Mouse (Mus musculus): ENCODE data around the gene Pcdh15. TPM values are rescaled to one million over a fixed set of nuclear protein-coding genes. Genes with fewer than 3 reads are reported as not detected.

Gene Pcdh15
- polyA plus RNA-seq, 1 experiment from 2014 or later = 0.87 TPM

GRCm38 (mm10) chr10:73147978-73148377, 48.8 kb downstream of the Pcdh15 start:
- Histone ChIP-seq H3K4me3 (no peak overlapping the region), H3K4me1 (no peaks in the 10 kb centered on the region), H3K9me3 (no peaks in the 10 kb centered on the region), H3K27ac (no peak overlapping the region), H3K27me3 (no peaks in the 10 kb centered on the region), H3K36me3 (no peaks in the 10 kb centered on the region), H3K4me2 (no peak overlapping the region), H3K9ac (no peak overlapping the region)
- no peak for ATAC-seq (ENCODE audit: insufficient number of reproducible peaks, low FRiP score, low TSS enrichment, low read depth)
- 80% methylated on average over 4 of the region's 4 CpGs for WGBS

DNA sequence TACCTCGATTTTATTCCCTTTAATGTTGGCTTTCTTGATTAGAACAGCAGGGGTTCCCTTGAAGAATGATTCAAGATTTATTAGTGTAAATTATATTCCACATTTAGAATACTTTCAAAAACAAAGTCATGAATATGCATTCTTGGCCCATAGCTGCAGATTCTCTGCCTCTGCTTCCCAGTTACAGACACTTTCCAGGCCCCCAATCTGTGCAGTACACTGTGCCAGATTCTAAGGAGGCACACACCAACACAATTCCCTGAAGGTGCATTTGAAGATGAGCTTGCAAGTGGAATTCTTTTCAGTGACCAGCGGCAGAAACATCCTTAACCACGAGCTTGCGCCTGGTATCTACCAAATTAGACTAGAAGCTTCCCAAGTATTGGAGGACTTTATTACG, 55.4 kb downstream of the Pcdh15 start:
- H3K4me1 ChIP-seq = no peaks in the 10 kb centered on the region
- H3K4me2 ChIP-seq = no peak overlapping the region
- H3K27ac ChIP-seq = no peak overlapping the region
- no peak overlapping the region for H3K9ac ChIP-seq
- no peak for ATAC-seq (ENCODE audit: insufficient number of reproducible peaks, low FRiP score, low TSS enrichment, low read depth)
- no peaks in the 10 kb centered on the region for H3K27me3 ChIP-seq
- no peak overlapping the region for H3K4me3 ChIP-seq
- 84% methylated on average over 5 of the region's 5 CpGs for WGBS
- no peaks in the 10 kb centered on the region for H3K36me3 ChIP-seq
- H3K9me3 ChIP-seq = no peaks in the 10 kb centered on the region

GRCm38 (mm10) chr10:73161757-73162156, 62.6 kb downstream of the Pcdh15 start:
- Histone ChIP-seq H3K27ac (no peak overlapping the region), H3K9ac (no peak overlapping the region), H3K4me2 (no peak overlapping the region), H3K36me3 (no peaks in the 10 kb centered on the region), H3K9me3 (no peaks in the 10 kb centered on the region), H3K4me1 (no peaks in the 10 kb centered on the region), H3K27me3 (no peaks in the 10 kb centered on the region), H3K4me3 (no peak overlapping the region)
- 68% methylated on average over 1 of the region's 1 CpGs for WGBS
- ATAC-seq (ENCODE audit: insufficient number of reproducible peaks, low FRiP score, low TSS enrichment, low read depth) = no peak

DNA sequence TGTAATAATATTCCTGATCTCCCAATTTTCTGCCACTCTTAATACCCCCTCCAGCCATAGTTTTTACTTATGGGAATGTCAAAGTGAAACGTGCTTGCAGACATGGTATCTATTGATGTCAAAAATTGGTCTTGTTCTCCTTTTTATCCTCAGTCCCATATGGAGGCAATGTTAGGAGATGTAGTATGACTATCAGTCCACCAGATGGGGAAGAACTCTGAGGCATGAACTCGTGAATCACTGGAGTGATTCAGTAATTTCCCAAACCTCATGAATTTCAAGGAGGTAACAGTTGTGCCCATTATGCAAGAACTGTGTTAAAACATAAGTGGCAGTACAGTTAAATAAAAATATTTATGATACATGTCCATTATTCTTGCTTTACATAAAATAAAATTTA, 116.9 kb downstream of the Pcdh15 start:
- Histone ChIP-seq H3K4me3 (no peak overlapping the region), H3K27ac (no peak overlapping the region), H3K9me3 (no peaks in the 10 kb centered on the region), H3K27me3 (no peaks in the 10 kb centered on the region), H3K4me2 (no peak overlapping the region), H3K4me1 (no peaks in the 10 kb centered on the region), H3K36me3 (no peaks in the 10 kb centered on the region), H3K9ac (no peak overlapping the region)
- 61% methylated on average over 2 of the region's 2 CpGs for WGBS
- no peak for ATAC-seq (ENCODE audit: insufficient number of reproducible peaks, low FRiP score, low TSS enrichment, low read depth)

GRCm38 (mm10) chr10:73242294-73242693, 143.2 kb downstream of the Pcdh15 start:
- WGBS = 53% methylated on average over 5 of the region's 5 CpGs
- Histone ChIP-seq H3K27me3 (no peaks in the 10 kb centered on the region), H3K4me2 (no peak overlapping the region), H3K27ac (no peak overlapping the region), H3K9ac (no peak overlapping the region), H3K36me3 (no peaks in the 10 kb centered on the region), H3K4me1 (no peaks in the 10 kb centered on the region), H3K9me3 (no peaks in the 10 kb centered on the region), H3K4me3 (no peak overlapping the region)
- no peak for ATAC-seq (ENCODE audit: insufficient number of reproducible peaks, low FRiP score, low TSS enrichment, low read depth)

GRCm38 (mm10) chr10:73280438-73280837, 181.3 kb downstream of the Pcdh15 start:
- no peak for ATAC-seq (ENCODE audit: insufficient number of reproducible peaks, low FRiP score, low TSS enrichment, low read depth)
- Histone ChIP-seq H3K4me1 (no peaks in the 10 kb centered on the region), H3K27ac (no peak overlapping the region), H3K4me2 (no peak overlapping the region), H3K4me3 (no peak overlapping the region), H3K27me3 (no peaks in the 10 kb centered on the region), H3K36me3 (no peaks in the 10 kb centered on the region), H3K9ac (no peak overlapping the region), H3K9me3 (no peaks in the 10 kb centered on the region)
- 87% methylated on average over 4 of the region's 4 CpGs for WGBS

DNA sequence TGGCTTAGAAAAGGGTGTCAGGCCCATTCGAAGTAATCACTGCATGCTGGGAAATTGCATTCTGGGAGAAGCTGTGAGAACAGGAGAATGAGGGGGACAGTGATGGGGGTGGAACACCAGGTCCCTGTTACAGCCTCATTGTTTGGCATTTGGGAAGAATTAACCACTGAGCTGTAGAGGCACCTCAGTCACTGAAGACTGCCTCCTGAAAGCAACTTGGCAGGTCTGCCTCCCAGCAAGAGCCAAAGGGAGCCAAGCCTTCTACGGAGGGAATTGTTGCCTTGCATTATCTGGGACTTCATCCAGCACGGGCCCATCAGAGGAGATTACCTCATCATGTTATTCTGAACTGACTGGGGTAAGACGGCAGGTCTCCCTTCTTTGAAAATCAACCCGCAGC, 197.3 kb downstream of the Pcdh15 start:
- no peaks in the 10 kb centered on the region for H3K27me3 ChIP-seq
- H3K9ac ChIP-seq = no peak overlapping the region
- no peaks in the 10 kb centered on the region for H3K36me3 ChIP-seq
- H3K9me3 ChIP-seq = no peaks in the 10 kb centered on the region
- H3K4me2 ChIP-seq = no peak overlapping the region
- no peak overlapping the region for H3K27ac ChIP-seq
- no peak overlapping the region for H3K4me3 ChIP-seq
- no peaks in the 10 kb centered on the region for H3K4me1 ChIP-seq
- no peak for ATAC-seq (ENCODE audit: insufficient number of reproducible peaks, low FRiP score, low TSS enrichment, low read depth)
- WGBS = 45% methylated on average over 5 of the region's 5 CpGs

DNA sequence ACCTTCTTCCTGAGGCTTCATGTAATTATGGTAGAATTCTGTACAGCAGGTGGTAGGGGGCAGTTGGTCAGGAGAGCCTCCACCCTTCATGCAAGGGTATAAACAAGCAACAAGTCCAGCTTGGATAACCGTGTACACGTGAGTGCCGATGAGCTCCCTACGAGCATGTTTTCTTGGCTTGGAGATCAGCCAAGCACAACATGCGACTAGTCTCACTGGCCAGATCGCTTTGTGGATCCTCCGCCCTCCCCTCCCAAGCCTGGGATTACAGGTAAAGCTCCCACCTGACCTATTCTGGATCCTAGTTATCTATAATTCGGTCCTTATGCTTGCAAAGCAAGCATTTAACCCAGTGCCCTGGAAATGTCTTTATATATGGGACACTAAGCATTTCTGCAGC, 202.8 kb downstream of the Pcdh15 start:
- WGBS = 56% methylated on average over 8 of the region's 8 CpGs

GRCm38 (mm10) chr10:73306677-73307076, 207.5 kb downstream of the Pcdh15 start:
- H3K9ac ChIP-seq = no peak overlapping the region
- ATAC-seq (ENCODE audit: insufficient number of reproducible peaks, low FRiP score, low TSS enrichment, low read depth) = no peak

More for the DNA sequence above, 202.8 kb downstream of the Pcdh15 start:
- H3K4me1 ChIP-seq = no peaks in the 10 kb centered on the region
- H3K9me3 ChIP-seq = no peaks in the 10 kb centered on the region
- no peak for ATAC-seq (ENCODE audit: insufficient number of reproducible peaks, low FRiP score, low TSS enrichment, low read depth)
- no peak overlapping the region for H3K9ac ChIP-seq
- no peak overlapping the region for H3K4me3 ChIP-seq
- H3K27ac ChIP-seq = no peak overlapping the region
- H3K4me2 ChIP-seq = no peak overlapping the region
- H3K27me3 ChIP-seq = no peaks in the 10 kb centered on the region
- no peaks in the 10 kb centered on the region for H3K36me3 ChIP-seq

GRCm38 (mm10) chr10:73326861-73327260, 227.7 kb downstream of the Pcdh15 start:
- Histone ChIP-seq H3K9me3 (no peaks in the 10 kb centered on the region), H3K4me1 (no peaks in the 10 kb centered on the region), H3K27me3 (no peaks in the 10 kb centered on the region), H3K36me3 (no peaks in the 10 kb centered on the region), H3K27ac (no peak overlapping the region), H3K9ac (no peak overlapping the region), H3K4me2 (no peak overlapping the region), H3K4me3 (no peak overlapping the region)
- 84% methylated on average over 7 of the region's 7 CpGs for WGBS
- ATAC-seq (ENCODE audit: insufficient number of reproducible peaks, low FRiP score, low TSS enrichment, low read depth) = no peak

More at GRCm38 (mm10) chr10:73306677-73307076, 207.5 kb downstream of the Pcdh15 start:
- Histone ChIP-seq H3K4me1 (no peaks in the 10 kb centered on the region), H3K4me2 (no peak overlapping the region), H3K9me3 (no peaks in the 10 kb centered on the region), H3K27ac (no peak overlapping the region), H3K4me3 (no peak overlapping the region), H3K27me3 (no peaks in the 10 kb centered on the region), H3K36me3 (no peaks in the 10 kb centered on the region)
- WGBS = 79% methylated on average over 1 of the region's 1 CpGs

DNA sequence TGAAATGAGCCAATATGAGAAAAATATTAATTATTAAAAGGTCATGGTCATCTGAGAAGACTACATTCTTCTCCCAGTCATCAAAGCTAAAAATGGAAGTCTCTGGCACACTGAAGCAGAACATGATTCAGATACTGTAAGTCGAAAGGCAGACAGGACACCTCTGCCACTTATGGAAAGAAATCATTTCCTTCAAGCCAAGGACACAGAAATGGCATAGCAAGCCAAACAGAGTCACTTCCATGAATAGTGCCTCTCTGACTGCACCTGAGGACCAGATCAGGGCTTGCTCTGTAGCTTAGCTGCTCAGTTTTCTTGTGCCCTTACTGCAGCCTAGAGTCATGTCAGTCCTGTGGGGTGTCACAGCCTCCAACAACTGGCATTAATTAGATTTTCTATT, 234.3 kb downstream of the Pcdh15 start:
- no peak overlapping the region for H3K4me3 ChIP-seq

GRCm38 (mm10) chr10:73379001-73379400, 279.9 kb downstream of the Pcdh15 start:
- Histone ChIP-seq H3K36me3 (no peaks in the 10 kb centered on the region), H3K27ac (no peak overlapping the region), H3K4me1 (no peaks in the 10 kb centered on the region), H3K9me3 (no peaks in the 10 kb centered on the region), H3K27me3 (no peaks in the 10 kb centered on the region), H3K9ac (no peak overlapping the region), H3K4me3 (no peak overlapping the region), H3K4me2 (no peak overlapping the region)
- 79% methylated on average over 2 of the region's 2 CpGs for WGBS
- ATAC-seq (ENCODE audit: insufficient number of reproducible peaks, low FRiP score, low TSS enrichment, low read depth) = no peak

More for the DNA sequence above, 234.3 kb downstream of the Pcdh15 start:
- WGBS = 68% methylated on average over 1 of the region's 1 CpGs
- Histone ChIP-seq H3K27ac (no peak overlapping the region), H3K9me3 (no peaks in the 10 kb centered on the region), H3K4me2 (no peak overlapping the region), H3K27me3 (no peaks in the 10 kb centered on the region), H3K36me3 (no peaks in the 10 kb centered on the region), H3K9ac (no peak overlapping the region), H3K4me1 (no peaks in the 10 kb centered on the region)
- no peak for ATAC-seq (ENCODE audit: insufficient number of reproducible peaks, low FRiP score, low TSS enrichment, low read depth)

DNA sequence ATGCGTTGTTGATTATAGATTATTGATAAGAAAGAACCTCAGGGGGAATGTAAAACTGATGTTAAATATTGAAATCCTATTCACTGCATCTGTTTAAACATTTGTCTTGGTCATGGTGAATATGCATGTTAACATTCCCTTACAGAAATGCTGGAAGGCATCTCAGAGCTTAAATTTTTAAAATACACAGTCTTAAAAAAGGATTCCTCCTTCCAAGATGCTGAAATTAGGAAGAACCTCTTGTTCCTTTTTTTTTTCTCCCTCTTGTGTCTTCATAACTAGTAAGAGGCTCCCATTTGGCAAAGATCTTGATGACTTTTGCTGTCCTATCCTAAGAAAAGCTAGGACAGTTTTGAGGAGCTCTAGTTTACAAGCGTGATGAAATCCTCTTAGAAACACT, 284.9 kb downstream of the Pcdh15 start:
- WGBS = 87% methylated on average over 2 of the region's 2 CpGs
- no peaks in the 10 kb centered on the region for H3K36me3 ChIP-seq

More for the DNA sequence above, 284.9 kb downstream of the Pcdh15 start:
- no peaks in the 10 kb centered on the region for H3K9me3 ChIP-seq
- H3K4me3 ChIP-seq = no peak overlapping the region
- no peak overlapping the region for H3K4me2 ChIP-seq
- no peaks in the 10 kb centered on the region for H3K27me3 ChIP-seq
- H3K9ac ChIP-seq = no peak overlapping the region
- H3K27ac ChIP-seq = no peak overlapping the region
- H3K4me1 ChIP-seq = no peaks in the 10 kb centered on the region
- no peak for ATAC-seq (ENCODE audit: insufficient number of reproducible peaks, low FRiP score, low TSS enrichment, low read depth)

Data from limb, embryonic 15.5 days (tissue).